Mouse (Mus musculus): ENCODE results near the gene Ablim2. TPM values are rescaled to one million over a fixed set of nuclear protein-coding genes. Genes with fewer than 3 reads are reported as not detected.

Gene Ablim2
- polyA plus RNA-seq, 1 experiment from 2014 or later: 0.77 TPM

DNA sequence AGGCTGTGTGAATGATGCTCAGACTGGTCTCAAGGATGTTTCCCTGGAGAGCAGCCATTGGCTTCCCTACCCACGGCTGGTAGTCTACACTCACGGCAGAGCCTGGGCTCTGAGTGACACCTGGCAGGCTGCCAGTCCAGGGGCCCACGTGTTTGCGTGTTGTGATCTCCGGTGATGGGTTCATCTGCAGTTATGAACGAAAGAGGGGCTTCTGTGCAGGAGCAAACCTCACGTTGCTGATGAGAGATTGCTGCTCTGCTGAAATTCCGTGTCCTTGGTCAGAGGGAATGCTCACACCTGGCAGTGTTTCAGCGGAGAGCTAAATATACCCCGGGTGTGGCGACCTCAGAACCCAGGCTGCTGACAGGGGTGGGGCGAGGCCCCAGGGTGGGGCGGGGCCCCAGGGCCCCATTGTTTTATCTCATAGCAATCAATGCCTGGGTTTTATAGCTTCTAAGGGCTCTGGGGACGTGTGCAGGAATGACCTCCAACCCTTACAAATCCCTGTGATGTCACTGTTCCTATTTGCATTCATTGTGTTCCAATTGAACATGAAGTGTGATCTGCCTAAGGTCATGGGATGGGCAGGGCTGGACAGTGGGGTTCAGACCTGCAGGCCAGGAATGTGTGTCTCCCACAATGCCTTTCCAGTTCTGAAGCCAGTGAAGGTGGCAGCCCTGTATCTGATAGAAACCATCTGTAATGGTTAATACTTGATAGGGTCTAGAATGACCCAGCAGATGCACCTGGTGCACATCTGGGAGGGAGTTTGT lies 13.4 kb downstream of the Ablim2 start:
- no peaks in the 10 kb centered on the region for H3K27me3 ChIP-seq (ENCODE audit: control insufficient read depth, insufficient read depth, low read depth, low read length)
- no peak for ATAC-seq (ENCODE audit: low read depth)
- H3K4me3 ChIP-seq (ENCODE audit: low read length): no peak overlapping the region
- H3K4me2 ChIP-seq (ENCODE audit: low read depth, low read length): no peak overlapping the region
- no peak overlapping the region for H3K9ac ChIP-seq (ENCODE audit: low read length)
- WGBS: 37% methylated on average over 14 of the region's 14 CpGs
- H3K36me3 ChIP-seq (ENCODE audit: control insufficient read depth, insufficient read depth, low read length): no peaks in the 10 kb centered on the region
- no peaks in the 10 kb centered on the region for H3K9me3 ChIP-seq (ENCODE audit: control insufficient read depth, low read length)
- H3K27ac ChIP-seq (ENCODE audit: low read length): no peak overlapping the region
- H3K4me1 ChIP-seq (replicated peaks; ENCODE audit: control insufficient read depth, insufficient read depth, low read length): no peaks in the 10 kb centered on the region

- Histone ChIP-seq H3K4me2 (ENCODE audit: low read depth, low read length) (no peak overlapping the region), H3K27ac (ENCODE audit: low read length) (no peak overlapping the region), H3K4me3 (ENCODE audit: low read length) (no peak overlapping the region), H3K4me1 (replicated peaks; ENCODE audit: control insufficient read depth, insufficient read depth, low read length) (no peaks in the 10 kb centered on the region), H3K9ac (ENCODE audit: low read length) (no peak overlapping the region), H3K9me3 (ENCODE audit: control insufficient read depth, low read length) (no peaks in the 10 kb centered on the region), H3K27me3 (ENCODE audit: control insufficient read depth, insufficient read depth, low read depth, low read length) (no peaks in the 10 kb centered on the region), H3K36me3 (ENCODE audit: control insufficient read depth, insufficient read depth, low read length) (no peaks in the 10 kb centered on the region)
- WGBS: 61% methylated on average over 13 of the region's 13 CpGs
- no peak; the same call in 1 of the 2 replicates for ATAC-seq (ENCODE audit: low read depth)
Measured at GRCm38 (mm10) chr5:35773274-35774136, 15.8 kb downstream of the Ablim2 start.

DNA sequence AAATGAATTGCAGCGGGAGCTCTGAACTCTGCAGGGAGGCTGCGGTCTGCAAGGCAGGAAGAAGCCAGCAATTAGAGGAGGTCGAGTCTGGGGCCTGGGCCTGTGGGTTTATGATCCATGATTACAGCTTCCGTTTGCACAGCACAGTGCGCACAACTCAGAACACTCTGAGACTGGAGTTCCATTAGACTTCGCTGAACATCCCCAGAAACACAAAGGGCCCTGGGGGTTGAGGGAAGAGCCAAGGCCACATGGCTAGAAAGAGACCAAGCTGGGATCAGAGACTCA lies 16.4 kb downstream of the Ablim2 start:
- H3K4me1 ChIP-seq (replicated peaks; ENCODE audit: control insufficient read depth, insufficient read depth, low read length): no peaks in the 10 kb centered on the region
- H3K4me2 ChIP-seq (ENCODE audit: low read depth, low read length): no peak overlapping the region
- no peaks in the 10 kb centered on the region for H3K9me3 ChIP-seq (ENCODE audit: control insufficient read depth, low read length)
- no peak for ATAC-seq (ENCODE audit: low read depth)
- H3K9ac ChIP-seq (ENCODE audit: low read length): no peak overlapping the region
- 52% methylated on average over 6 of the region's 6 CpGs for WGBS
- no peak overlapping the region for H3K27ac ChIP-seq (ENCODE audit: low read length)
- H3K4me3 ChIP-seq (ENCODE audit: low read length): no peak overlapping the region
- no peaks in the 10 kb centered on the region for H3K36me3 ChIP-seq (ENCODE audit: control insufficient read depth, insufficient read depth, low read length)
- no peaks in the 10 kb centered on the region for H3K27me3 ChIP-seq (ENCODE audit: control insufficient read depth, insufficient read depth, low read depth, low read length)

GRCm38 (mm10) chr5:35781116-35781515 lies 23.4 kb downstream of the Ablim2 start:
- Histone ChIP-seq H3K4me1 (replicated peaks; ENCODE audit: control insufficient read depth, insufficient read depth, low read length) (no peaks in the 10 kb centered on the region), H3K27ac (ENCODE audit: low read length) (no peak overlapping the region), H3K4me3 (ENCODE audit: low read length) (no peak overlapping the region), H3K36me3 (ENCODE audit: control insufficient read depth, insufficient read depth, low read length) (no peaks in the 10 kb centered on the region), H3K27me3 (ENCODE audit: control insufficient read depth, insufficient read depth, low read depth, low read length) (no peaks in the 10 kb centered on the region), H3K9me3 (ENCODE audit: control insufficient read depth, low read length) (no peaks in the 10 kb centered on the region), H3K9ac (ENCODE audit: low read length) (no peak overlapping the region), H3K4me2 (ENCODE audit: low read depth, low read length) (no peak overlapping the region)
- no peak for ATAC-seq (ENCODE audit: low read depth)
- 71% methylated on average over 3 of the region's 3 CpGs for WGBS

DNA sequence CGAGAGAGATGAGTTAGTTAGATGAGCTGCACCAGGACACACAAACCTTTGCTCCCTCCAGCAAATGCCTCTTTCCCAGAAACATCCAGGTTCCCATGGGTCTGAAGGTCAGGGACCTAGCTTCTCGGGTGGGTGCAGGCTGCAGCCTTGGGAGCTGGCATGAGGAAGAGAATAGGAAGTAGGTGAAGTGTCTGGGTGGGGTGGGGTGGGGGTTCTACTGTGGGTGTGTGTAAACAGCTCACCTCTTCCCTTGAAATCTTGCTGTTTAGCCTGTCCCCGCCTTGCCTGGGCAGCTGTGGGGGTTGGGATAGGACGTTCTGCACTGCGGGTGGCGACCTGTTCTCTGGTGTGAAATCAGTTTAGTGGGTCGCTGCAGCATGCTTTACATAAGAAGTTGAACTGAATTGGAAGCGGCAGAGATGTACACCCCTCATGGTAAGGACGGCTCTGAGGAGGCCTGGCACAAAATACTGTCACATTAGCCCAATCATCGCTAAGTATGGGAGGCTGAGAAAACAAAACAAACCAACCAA lies 25.0 kb downstream of the Ablim2 start:
- H3K27me3 ChIP-seq (ENCODE audit: control insufficient read depth, insufficient read depth, low read depth, low read length): no peaks in the 10 kb centered on the region
- WGBS: 51% methylated on average over 10 of the region's 10 CpGs
- no peak overlapping the region for H3K4me3 ChIP-seq (ENCODE audit: low read length)
- no peak overlapping the region for H3K4me2 ChIP-seq (ENCODE audit: low read depth, low read length)
- H3K9me3 ChIP-seq (ENCODE audit: control insufficient read depth, low read length): no peaks in the 10 kb centered on the region
- H3K9ac ChIP-seq (ENCODE audit: low read length): no peak overlapping the region
- H3K36me3 ChIP-seq (ENCODE audit: control insufficient read depth, insufficient read depth, low read length): no peaks in the 10 kb centered on the region
- H3K4me1 ChIP-seq (replicated peaks; ENCODE audit: control insufficient read depth, insufficient read depth, low read length): no peaks in the 10 kb centered on the region
- no peak overlapping the region for H3K27ac ChIP-seq (ENCODE audit: low read length)
- ATAC-seq (ENCODE audit: low read depth): no peak

GRCm38 (mm10) chr5:35785853-35786252 lies 28.2 kb downstream of the Ablim2 start:
- Histone ChIP-seq H3K9ac (ENCODE audit: low read length) (no peak overlapping the region), H3K36me3 (ENCODE audit: control insufficient read depth, insufficient read depth, low read length) (no peaks in the 10 kb centered on the region), H3K9me3 (ENCODE audit: control insufficient read depth, low read length) (no peaks in the 10 kb centered on the region), H3K27ac (ENCODE audit: low read length) (no peak overlapping the region), H3K4me2 (ENCODE audit: low read depth, low read length) (no peak overlapping the region), H3K4me1 (replicated peaks; ENCODE audit: control insufficient read depth, insufficient read depth, low read length) (no peaks in the 10 kb centered on the region), H3K4me3 (ENCODE audit: low read length) (no peak overlapping the region), H3K27me3 (ENCODE audit: control insufficient read depth, insufficient read depth, low read depth, low read length) (no peaks in the 10 kb centered on the region)
- ATAC-seq (ENCODE audit: low read depth): no peak
- 50% methylated on average over 7 of the region's 7 CpGs for WGBS

GRCm38 (mm10) chr5:35787847-35788246 lies 30.2 kb downstream of the Ablim2 start:
- Histone ChIP-seq H3K9me3 (ENCODE audit: control insufficient read depth, low read length) (no peaks in the 10 kb centered on the region), H3K4me1 (replicated peaks; ENCODE audit: control insufficient read depth, insufficient read depth, low read length) (no peaks in the 10 kb centered on the region), H3K4me3 (ENCODE audit: low read length) (no peak overlapping the region), H3K27me3 (ENCODE audit: control insufficient read depth, insufficient read depth, low read depth, low read length) (no peaks in the 10 kb centered on the region), H3K4me2 (ENCODE audit: low read depth, low read length) (no peak overlapping the region), H3K36me3 (ENCODE audit: control insufficient read depth, insufficient read depth, low read length) (no peaks in the 10 kb centered on the region), H3K9ac (ENCODE audit: low read length) (no peak overlapping the region), H3K27ac (ENCODE audit: low read length) (no peak overlapping the region)
- 70% methylated on average over 12 of the region's 12 CpGs for WGBS
- no peak for ATAC-seq (ENCODE audit: low read depth)

DNA sequence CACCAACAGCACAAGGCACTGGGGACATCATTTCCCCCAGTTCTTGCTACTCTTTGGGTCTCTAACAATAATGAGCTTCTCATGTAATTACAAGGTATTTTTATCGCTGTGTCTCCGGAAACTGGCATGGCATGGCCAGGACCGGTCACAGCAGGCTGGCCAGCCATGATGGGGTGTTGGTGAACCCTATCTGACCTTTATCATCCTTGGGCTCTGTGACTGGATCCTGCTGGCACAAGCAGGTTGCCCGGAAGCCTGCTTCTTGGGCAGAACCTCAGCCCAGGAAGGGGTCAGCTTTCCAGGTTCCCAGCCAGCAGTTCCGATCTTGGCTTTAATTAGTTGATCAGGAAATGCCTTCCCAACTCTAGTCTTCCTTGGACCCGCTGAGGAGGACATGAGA lies 31.0 kb downstream of the Ablim2 start:
- no peaks in the 10 kb centered on the region for H3K36me3 ChIP-seq (ENCODE audit: control insufficient read depth, insufficient read depth, low read length)
- no peaks in the 10 kb centered on the region for H3K4me1 ChIP-seq (replicated peaks; ENCODE audit: control insufficient read depth, insufficient read depth, low read length)
- H3K27ac ChIP-seq (ENCODE audit: low read length): no peak overlapping the region
- H3K4me2 ChIP-seq (ENCODE audit: low read depth, low read length): no peak overlapping the region
- 77% methylated on average over 6 of the region's 6 CpGs for WGBS
- no peak overlapping the region for H3K4me3 ChIP-seq (ENCODE audit: low read length)
- no peaks in the 10 kb centered on the region for H3K9me3 ChIP-seq (ENCODE audit: control insufficient read depth, low read length)
- no peak for ATAC-seq (ENCODE audit: low read depth)
- H3K9ac ChIP-seq (ENCODE audit: low read length): no peak overlapping the region
- no peaks in the 10 kb centered on the region for H3K27me3 ChIP-seq (ENCODE audit: control insufficient read depth, insufficient read depth, low read depth, low read length)

- Histone ChIP-seq H3K9me3 (ENCODE audit: control insufficient read depth, low read length) (no peaks in the 10 kb centered on the region), H3K9ac (ENCODE audit: low read length) (no peak overlapping the region), H3K4me2 (ENCODE audit: low read depth, low read length) (no peak overlapping the region), H3K4me1 (replicated peaks; ENCODE audit: control insufficient read depth, insufficient read depth, low read length) (no peaks in the 10 kb centered on the region), H3K4me3 (ENCODE audit: low read length) (no peak overlapping the region), H3K36me3 (ENCODE audit: control insufficient read depth, insufficient read depth, low read length) (no peaks in the 10 kb centered on the region), H3K27ac (ENCODE audit: low read length) (no peak overlapping the region), H3K27me3 (ENCODE audit: control insufficient read depth, insufficient read depth, low read depth, low read length) (no peaks in the 10 kb centered on the region)
- ATAC-seq (ENCODE audit: low read depth): no peak
- 71% methylated on average over 3 of the region's 3 CpGs for WGBS
Measured at GRCm38 (mm10) chr5:35789697-35790096, 32.0 kb downstream of the Ablim2 start.

Data from lung, embryonic 16.5 days (tissue).